Mouse (Mus musculus) embryonic facial prominence, embryonic 14.5 days (tissue): ENCODE data around the gene Ufm1. TPM values are rescaled to one million over a fixed set of nuclear protein-coding genes. Genes with fewer than 3 reads are reported as not detected.
A peak's percentile ranks its signal among the peaks of the same experiment; 100 is the strongest.

ENCODE experiments used
- ATAC-seq: fragments of 200-750 bp; cut with Nextera tagmentation; 2 replicates; pipeline ENCODE4 v1.8.0; 2017; ENCODE audit warnings: low read depth, moderate number of reproducible peaks, moderate TSS enrichment
- DNase-seq: peaks from one replicate; pipeline ENCODE4 v3.0.0-alpha.2; 2015; ENCODE audit warnings: low spot score
- H3K27ac ChIP-seq: fragments of 300-500 bp; sonication (generic); replicated peaks from 2 replicates; pipeline ENCODE4 v1.5.1; 2014; ENCODE audit warnings: low read depth, mild to moderate bottlenecking, low read length, moderate library complexity
- H3K27me3 ChIP-seq: fragments of 300-500 bp; sonication (generic); replicated peaks from 2 replicates; pipeline ENCODE4 v1.6.1; 2014; ENCODE audit warnings: low read length; ENCODE audit not compliant: control insufficient read depth, insufficient read depth
- H3K36me3 ChIP-seq: fragments of 300-500 bp; sonication (generic); 2 replicates; pipeline ENCODE4 v1.6.1; 2014; ENCODE audit warnings: low read length, mixed read lengths; ENCODE audit not compliant: control insufficient read depth, insufficient read depth
- H3K4me1 ChIP-seq: fragments of 300-500 bp; sonication (generic); 2 replicates; pipeline ENCODE4 v1.6.1; 2014; ENCODE audit warnings: antibody characterized with exemption, low read length; ENCODE audit not compliant: control insufficient read depth, insufficient read depth
- H3K4me2 ChIP-seq: fragments of 300-500 bp; sonication (generic); 2 replicates; pipeline ENCODE4 v1.6.1; 2014; ENCODE audit warnings: low read depth, mild to moderate bottlenecking, low read length, moderate library complexity, mixed read lengths
- H3K4me3 ChIP-seq: fragments of 300-500 bp; sonication (generic); 2 replicates; pipeline ENCODE4 v1.5.1; 2014; ENCODE audit warnings: low read depth, mild to moderate bottlenecking, low read length
- H3K9ac ChIP-seq: fragments of 300-500 bp; sonication (generic); 2 replicates; pipeline ENCODE4 v1.6.1; 2014; ENCODE audit warnings: low read depth, mild to moderate bottlenecking, low read length, moderate library complexity, mixed read lengths
- H3K9me3 ChIP-seq: fragments of 300-500 bp; sonication (generic); 2 replicates; pipeline ENCODE4 v1.6.1; 2016; ENCODE audit warnings: low read length; ENCODE audit not compliant: control insufficient read depth
- WGBS: fragments of 180-500 bp; shearing (Covaris S2); extraction: QIAGEN DNeasy Blood & Tissue Kit; methylation state at CpG from one replicate; pipeline ENCODE4 v1.1.7; 2014; 5-methylcytosine and 5-hydroxymethylcytosine counted together
- polyA plus RNA-seq: library from polyadenylated mRNA; unstranded; fragments of >200 nt; fragmentation: Nextera tagmentation; extraction: Ambion mirVana; gene quantifications from 2 replicates; pipeline ENCODE4 v1.2.1, GENCODE M21; 2014

Gene Ufm1
- polyA plus RNA-seq, 1 experiment from 2014 or later, result 116 TPM

- Histone ChIP-seq H3K36me3 (no peaks in the 10 kb centered on the region), H3K4me3 (no peak overlapping the region), H3K9me3 (no peaks in the 10 kb centered on the region), H3K27ac (no peak overlapping the region), H3K27me3 (no peaks in the 10 kb centered on the region), H3K9ac (no peak overlapping the region), H3K4me2 (no peak overlapping the region), H3K4me1 (no peaks in the 10 kb centered on the region)
- WGBS, result 72% methylated on average over 11 of the region's 11 CpGs
- DNase-seq (no peak), ATAC-seq (no peak)
These were observed 15.4 kb downstream of the Ufm1 start for GRCm38 (mm10) chr3:53848262-53848661.

GRCm38 (mm10) chr3:53847726-53848125 is 15.9 kb downstream of the Ufm1 start:
- DNase-seq (peak; percentile 41), ATAC-seq (no peak)
- no peak overlapping the region for H3K4me2 ChIP-seq
- H3K9me3 ChIP-seq, result no peaks in the 10 kb centered on the region
- H3K36me3 ChIP-seq, result no peaks in the 10 kb centered on the region
- H3K9ac ChIP-seq, result no peak overlapping the region
- WGBS, result 17% methylated on average over 4 of the region's 4 CpGs
- no peak overlapping the region for H3K4me3 ChIP-seq
- no peaks in the 10 kb centered on the region for H3K4me1 ChIP-seq
- H3K27me3 ChIP-seq, result no peaks in the 10 kb centered on the region
- no peak overlapping the region for H3K27ac ChIP-seq

- Histone ChIP-seq H3K36me3 (no peaks in the 10 kb centered on the region), H3K9ac (no peak overlapping the region), H3K9me3 (no peaks in the 10 kb centered on the region), H3K4me3 (no peak overlapping the region), H3K4me2 (no peak overlapping the region), H3K27me3 (no peaks in the 10 kb centered on the region), H3K4me1 (no peaks in the 10 kb centered on the region), H3K27ac (no peak overlapping the region)
- WGBS, result 61% methylated on average over 7 of the region's 7 CpGs
- DNase-seq, result peak; percentile 39
- ATAC-seq, result no peak
These were observed 17.3 kb downstream of the Ufm1 start for GRCm38 (mm10) chr3:53846206-53846928.

GRCm38 (mm10) chr3:53844786-53845185 is 18.8 kb downstream of the Ufm1 start, which contains the start of gene Gm10985:
Gene Gm10985, plus strand, starts transcription at chr3:53845086.
- no peak for DNase-seq
- ATAC-seq, result no peak
- Histone ChIP-seq H3K36me3 (no peaks in the 10 kb centered on the region), H3K9me3 (no peaks in the 10 kb centered on the region), H3K4me3 (no peak within 1 kb of the TSS), H3K9ac (no peak within 1 kb of the TSS), H3K27me3 (no peaks in the 10 kb centered on the region), H3K4me2 (no peak within 1 kb of the TSS), H3K27ac (no peak within 1 kb of the TSS), H3K4me1 (no peaks in the 10 kb centered on the region)
- 69% methylated on average over 2 of the region's 2 CpGs for WGBS

- H3K9me3 ChIP-seq, result no peaks in the 10 kb centered on the region
- H3K36me3 ChIP-seq, result no peaks in the 10 kb centered on the region
- H3K27ac ChIP-seq, result no peak overlapping the region
- ATAC-seq (no peak), DNase-seq (peak; percentile 30)
- WGBS, result 77% methylated on average over 2 of the region's 2 CpGs
- no peak overlapping the region for H3K9ac ChIP-seq
- no peak overlapping the region for H3K4me2 ChIP-seq
- no peak overlapping the region for H3K4me3 ChIP-seq
- H3K27me3 ChIP-seq, result no peaks in the 10 kb centered on the region
- H3K4me1 ChIP-seq, result no peaks in the 10 kb centered on the region
These were observed 29.4 kb downstream of the Ufm1 start for GRCm38 (mm10) chr3:53834238-53834637.

- WGBS, result 75% methylated on average over 7 of the region's 7 CpGs
- Histone ChIP-seq H3K36me3 (no peaks in the 10 kb centered on the region), H3K4me2 (no peak overlapping the region), H3K4me1 (no peaks in the 10 kb centered on the region), H3K27ac (no peak overlapping the region), H3K4me3 (no peak overlapping the region), H3K9ac (no peak overlapping the region), H3K27me3 (no peaks in the 10 kb centered on the region), H3K9me3 (no peaks in the 10 kb centered on the region)
- DNase-seq (no peak), ATAC-seq (no peak)
These were observed 50.1 kb downstream of the Ufm1 start for GRCm38 (mm10) chr3:53813421-53813977.

Other genes with a start within 250 kb of the Ufm1 start
- gene Frem2, start 206.5 kb downstream of the Ufm1 start, polyA plus RNA-seq, result 9.3 and 10.6 TPM in 2 replicates
- gene Gm10985, start 18.7 kb downstream of the Ufm1 start, polyA plus RNA-seq, result not detected in 2 replicates